Mouse (Mus musculus) embryonic fibroblast, embryonic 13.5 days (primary cell): Measurements from ENCODE around the gene Gpr61.

Source experiments
- CTCF ChIP-seq: IDR thresholded peaks from 2 replicates; pipeline ENCODE4 v1.5.1; 2011; ENCODE audit warnings: mild to moderate bottlenecking, control low read depth, low read length, moderate library complexity, borderline replicate concordance; ENCODE audit not compliant: insufficient read depth
- POLR2A ChIP-seq: IDR thresholded peaks from 2 replicates; pipeline ENCODE4 v1.6.1; 2011; ENCODE audit warnings: low read depth, mild to moderate bottlenecking, control low read depth, low read length, moderate library complexity

- TF ChIP-seq CTCF (no peak), POLR2A (no peak)
These were observed 30.6 kb downstream of the Gpr61 start for GRCm38 (mm10) chr3:108124131-108124530.
